Mouse (Mus musculus) thymus, adult 2 months (tissue): ENCODE data around the gene L3mbtl1.

Source experiments
- CTCF ChIP-seq: fragments of 200-500 bp; IDR thresholded peaks from 2 replicates; pipeline ENCODE4 v1.5.1; 2012; ENCODE audit warnings: mild to moderate bottlenecking, control low read depth, low read length, moderate library complexity, borderline replicate concordance; ENCODE audit not compliant: control insufficient read depth, poor library complexity, insufficient read depth; ENCODE audit errors: extremely low read depth
- POLR2A ChIP-seq: fragments of 200-500 bp; IDR thresholded peaks from 2 replicates; pipeline ENCODE4 v1.6.1; 2012; ENCODE audit warnings: mild to moderate bottlenecking, low read length, control low read depth, moderate library complexity; ENCODE audit not compliant: control insufficient read depth, poor library complexity, insufficient read depth; ENCODE audit errors: extremely low read depth

- no peak for TF ChIP-seq POLR2A
- no peak for TF ChIP-seq CTCF
Measured at GRCm38 (mm10) chr2:163001071-163001470, 57.8 kb downstream of the L3mbtl1 start.
